In the genomic region with DNA sequence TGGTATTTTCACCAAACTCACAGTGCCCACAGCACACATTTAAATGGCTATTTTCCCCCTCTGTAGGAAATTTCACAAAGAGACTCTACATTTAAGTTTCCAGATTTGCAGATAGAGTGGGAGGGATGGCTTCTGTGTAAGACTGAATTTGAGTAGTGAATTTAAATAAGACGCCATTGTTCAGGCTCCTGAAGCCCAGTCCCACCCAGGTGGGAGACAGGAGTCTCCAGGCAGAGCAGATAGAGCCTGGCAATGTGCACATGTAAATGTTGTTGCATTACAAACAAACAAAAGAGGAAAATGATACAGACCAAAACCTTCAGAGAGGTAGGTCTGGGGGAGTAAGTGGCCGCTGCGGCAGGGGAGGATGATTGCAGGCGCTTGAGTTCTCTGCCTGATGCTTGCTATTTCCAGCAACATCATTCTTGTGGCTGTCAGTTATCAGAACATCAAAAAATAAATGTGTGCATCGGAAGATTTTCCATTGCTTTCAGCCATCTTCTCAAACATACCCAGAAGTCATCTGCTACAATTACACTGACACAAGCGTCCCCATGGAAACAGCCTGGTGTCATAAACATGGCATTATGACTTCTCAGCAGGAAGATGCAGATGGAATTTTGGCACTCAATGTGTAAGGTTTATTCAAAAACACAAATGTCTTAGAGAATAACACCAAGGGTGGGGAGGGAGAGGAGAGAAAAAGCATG, we compare ENCODE assay signal across 15 mouse cellular contexts.
DNase-seq lines count a peak whose midpoint lies in the region; ATAC-seq and TF ChIP-seq lines count a peak whose summit lies in the region.
"Had no signal": no experiment of that assay in that cellular context is flagged by ENCODE, and none has a peak within 500 bp of the region (broad histone marks: within the 10 kb centered on the region; RNA-seq: fewer than 3 reads in every experiment).

No protein-coding gene starts in this region.

- no peak overlapping the region for H3K9ac ChIP-seq in hindbrain, postnatal 0 days (replicated peaks; ENCODE audit: low read length)
- no peak overlapping the region for H3K9ac ChIP-seq in hindbrain, embryonic 12.5 days
- H3K9ac ChIP-seq: hindbrain, embryonic 15.5 days; liver, embryonic 12.5 days had no signal

- 64% methylated on average over 6 of the region's 6 CpGs for WGBS in hindbrain, postnatal 0 days
- WGBS in hindbrain, embryonic 12.5 days: 87% methylated on average over 6 of the region's 6 CpGs

- H3K4me3 ChIP-seq in hindbrain, postnatal 0 days (ENCODE audit: low read length): no peak overlapping the region
- no peak overlapping the region for H3K4me3 ChIP-seq in hindbrain, embryonic 12.5 days
- H3K4me3 ChIP-seq: hindbrain, embryonic 15.5 days; liver, embryonic 12.5 days had no signal

- no peak for ATAC-seq in hindbrain, postnatal 0 days
- ATAC-seq in hindbrain, embryonic 12.5 days (ENCODE audit: low FRiP score): no peak
- ATAC-seq: liver, embryonic 12.5 days; Patski had no signal

- no peaks in the 10 kb centered on the region for H3K27me3 ChIP-seq in hindbrain, postnatal 0 days (ENCODE audit: insufficient read depth, low read length)
- no peaks in the 10 kb centered on the region for H3K27me3 ChIP-seq in hindbrain, embryonic 12.5 days
- H3K27me3 ChIP-seq: hindbrain, embryonic 15.5 days; liver, embryonic 12.5 days; Patski had no signal

- no peaks in the 10 kb centered on the region for H3K4me1 ChIP-seq in hindbrain, postnatal 0 days (ENCODE audit: insufficient read depth, low read length)
- no peaks in the 10 kb centered on the region for H3K4me1 ChIP-seq in hindbrain, embryonic 12.5 days
- H3K4me1 ChIP-seq: hindbrain, embryonic 15.5 days; liver, embryonic 12.5 days had no signal

- no peaks in the 10 kb centered on the region for H3K9me3 ChIP-seq in hindbrain, postnatal 0 days (ENCODE audit: low read length)
- H3K9me3 ChIP-seq in hindbrain, embryonic 12.5 days (replicated peaks): no peaks in the 10 kb centered on the region; the same call in 1 of the 2 replicates
- H3K9me3 ChIP-seq: hindbrain, embryonic 15.5 days; liver, embryonic 12.5 days had no signal

- no peak overlapping the region for H3K4me2 ChIP-seq in hindbrain, postnatal 0 days (ENCODE audit: low read depth, low read length)
- H3K4me2 ChIP-seq in hindbrain, embryonic 12.5 days (replicated peaks): no peak overlapping the region
- H3K4me2 ChIP-seq: hindbrain, embryonic 15.5 days; liver, embryonic 12.5 days had no signal

- TF ChIP-seq CTCF in hindbrain, postnatal 0 days (IDR thresholded peaks at IDR 0.05; ENCODE audit: low read depth): no peak

- H3K27ac ChIP-seq in hindbrain, postnatal 0 days: no peak overlapping the region; the same call in 1 of the 2 replicates
- H3K27ac ChIP-seq in hindbrain, embryonic 12.5 days: no peak overlapping the region; the same call in 1 of the 2 replicates
- H3K27ac ChIP-seq: hindbrain, embryonic 15.5 days; kidney, postnatal 0 days; liver, embryonic 12.5 days; macrophage had no signal

- no peaks in the 10 kb centered on the region for H3K36me3 ChIP-seq in hindbrain, postnatal 0 days (ENCODE audit: insufficient read depth, low read length)
- no peaks in the 10 kb centered on the region for H3K36me3 ChIP-seq in hindbrain, embryonic 12.5 days
- H3K36me3 ChIP-seq: hindbrain, embryonic 15.5 days; liver, embryonic 12.5 days had no signal

- peak; percentile 56 for DNase-seq in hindbrain, postnatal 0 days (ENCODE audit: low spot score)
- peak; percentile 71 to 75 for DNase-seq in frontal cortex, adult 2 months (ENCODE audit: extremely low spot score in 1 of 2, low spot score in 1 of 2)
- peak; percentile 29 to 49 for DNase-seq in left cerebral cortex, adult 18-20 months (ENCODE audit: low spot score in 2 of 2)
- peak; percentile 6 for DNase-seq in right cerebral cortex, postnatal 14 days
- DNase-seq in gastrocnemius, postnatal 25 days: no peak
- no peak for DNase-seq in cerebellum, postnatal 36 days
- DNase-seq in embryo, embryonic 9.5 days (ENCODE audit: extremely low spot score): no peak
- DNase-seq: cerebellum, postnatal 14 days; heart, adult 18-20 months had no signal

Comparison
In these comparisons a context has a peak if more than half of its experiments do, and no peak if none do; other contexts are left out.
1. DNase-seq: peak in hindbrain, postnatal 0 days (single experiment), frontal cortex, adult 2 months (2 of 2), left cerebral cortex, adult 18-20 months (2 of 2) and right cerebral cortex, postnatal 14 days (single experiment); none in gastrocnemius, postnatal 25 days (single experiment), cerebellum, postnatal 36 days (0 of 2) and embryo, embryonic 9.5 days (single experiment).